Mouse (Mus musculus) CH12.LX (cell line): ENCODE measurements around the gene Mogat1. TPM values are rescaled to one million over a fixed set of nuclear protein-coding genes. Genes with fewer than 3 reads are reported as not detected.

Experiments used
- DNase-seq: peaks from one replicate; pipeline ENCODE4 v3.0.0-alpha.2; 2013; ENCODE audit errors: extremely low read depth
- H3K27ac ChIP-seq: 2 replicates; pipeline ENCODE4 v1.5.1; 2012; ENCODE audit warnings: low read depth, mild to moderate bottlenecking, control low read depth, moderate library complexity; ENCODE audit not compliant: insufficient read depth
- H3K27me3 ChIP-seq: replicated peaks from 2 replicates; pipeline ENCODE3; 2012; ENCODE audit warnings: inconsistent platforms
- H3K36me3 ChIP-seq, 2 experiments: replicated peaks in 1 of 2; 2 replicates each; pipeline versions ENCODE3 to v1.6.1; 2012; ENCODE audit warnings: inconsistent platforms in 1 of 2, low read length in 1 of 2, mild to moderate bottlenecking in 1 of 2, mixed read lengths in 1 of 2, moderate library complexity in 1 of 2; ENCODE audit not compliant: control insufficient read depth in 1 of 2, insufficient read depth in 1 of 2
- H3K4me1 ChIP-seq, 2 experiments: 2 replicates each; pipeline ENCODE4 v1.6.1; 2012; ENCODE audit warnings: inconsistent platforms in 1 of 2, moderate library complexity in 1 of 2; ENCODE audit not compliant: insufficient read depth in 2 of 2, control insufficient read depth in 1 of 2
- H3K4me2 ChIP-seq: 2 replicates; pipeline ENCODE4 v1.6.1; 2012; ENCODE audit warnings: low read depth, mild to moderate bottlenecking, control low read depth; ENCODE audit not compliant: poor library complexity, insufficient read depth, severe bottlenecking
- H3K4me3 ChIP-seq, 3 experiments: fragments of 150-350 bp in 1 of 3; sonication (generic) in 1 of 3; replicated peaks in 1 of 3; 2 replicates each; pipeline versions ENCODE3 to v1.5.1; 2011 to 2012; ENCODE audit warnings: low read depth in 2 of 3, low read length in 2 of 3, mild to moderate bottlenecking in 2 of 3, moderate library complexity in 2 of 3, control low read depth in 1 of 3, improper control_type of control experiment in 1 of 3, inconsistent platforms in 1 of 3, mixed read lengths in 1 of 3; ENCODE audit not compliant: poor library complexity in 1 of 3
- H3K79me2 ChIP-seq: replicated peaks from 2 replicates; pipeline ENCODE4 v1.6.1; 2012; ENCODE audit warnings: mild to moderate bottlenecking, moderate library complexity; ENCODE audit not compliant: control insufficient read depth, poor library complexity, insufficient read depth, severe bottlenecking; ENCODE audit errors: extremely low read depth
- H3K9ac ChIP-seq: 2 replicates; pipeline ENCODE4 v1.6.1; 2012; ENCODE audit warnings: low read depth, mild to moderate bottlenecking, control low read depth, moderate library complexity; ENCODE audit not compliant: insufficient read depth
- H3K9me3 ChIP-seq: replicated peaks from 2 replicates; pipeline ENCODE3; 2012; ENCODE audit warnings: low read length, inconsistent platforms, mixed read lengths
- BHLHE40 ChIP-seq: IDR thresholded peaks from 2 replicates; pipeline ENCODE4 v1.6.1; 2011; ENCODE audit warnings: mild to moderate bottlenecking, low read depth, low read length, improper control_type of control experiment
- CHD1 ChIP-seq: IDR thresholded peaks from 2 replicates; pipeline ENCODE4 v1.6.1; 2012; ENCODE audit warnings: low read depth, low read length, improper control_type of control experiment, inconsistent platforms
- CHD2 ChIP-seq: IDR thresholded peaks from 2 replicates; pipeline ENCODE4 v1.6.1; 2011; ENCODE audit warnings: low read length, improper control_type of control experiment
- CTCF ChIP-seq, 2 experiments: IDR thresholded peaks in 1 of 2; conservative IDR thresholded peaks in 1 of 2; 2 replicates each; pipeline ENCODE4 v1.5.1; 2011 to 2012; ENCODE audit warnings: low read depth in 2 of 2, low read length in 2 of 2, improper control_type of control experiment in 1 of 2, inconsistent platforms in 1 of 2, mild to moderate bottlenecking in 1 of 2, moderate library complexity in 1 of 2
- E2F4 ChIP-seq: IDR thresholded peaks from 2 replicates; pipeline ENCODE4 v1.6.1; 2011; ENCODE audit warnings: low read depth, low read length, improper control_type of control experiment; ENCODE audit not compliant: insufficient replicate concordance
- EP300 ChIP-seq: IDR thresholded peaks from 2 replicates; pipeline ENCODE4 v1.6.1; 2011; ENCODE audit warnings: low read length, improper control_type of control experiment
- ETS1 ChIP-seq: conservative IDR thresholded peaks from 2 replicates; pipeline ENCODE4 v1.6.1; 2012; ENCODE audit warnings: low read depth, mild to moderate bottlenecking, inconsistent platforms, low read length, improper control_type of control experiment, moderate library complexity
- HCFC1 ChIP-seq: IDR thresholded peaks from 2 replicates; pipeline ENCODE4 v1.6.1; 2012; ENCODE audit warnings: low read depth, mild to moderate bottlenecking, inconsistent platforms, low read length, improper control_type of control experiment
- IRF4 ChIP-seq: IDR thresholded peaks from 2 replicates; pipeline ENCODE4 v1.6.1; 2014; ENCODE audit warnings: low read depth, mild to moderate bottlenecking, inconsistent platforms, low read length, improper control_type of control experiment
- JUND ChIP-seq: conservative IDR thresholded peaks from 2 replicates; pipeline ENCODE4 v1.6.1; 2011; ENCODE audit warnings: low read depth, low read length, improper control_type of control experiment
- MAFK ChIP-seq: IDR thresholded peaks from 2 replicates; pipeline ENCODE4 v1.6.1; 2011; ENCODE audit warnings: low read length, improper control_type of control experiment; ENCODE audit not compliant: insufficient replicate concordance
- MAX ChIP-seq: IDR thresholded peaks from 2 replicates; pipeline ENCODE4 v1.6.1; 2011; ENCODE audit warnings: low read length, improper control_type of control experiment
- MAZ ChIP-seq: IDR thresholded peaks from 2 replicates; pipeline ENCODE4 v1.6.1; 2012; ENCODE audit warnings: low read depth, mild to moderate bottlenecking, inconsistent platforms, low read length, improper control_type of control experiment, moderate library complexity
- PAX5 ChIP-seq: IDR thresholded peaks from 2 replicates; pipeline ENCODE4 v1.6.1; 2012; ENCODE audit warnings: low read length, inconsistent platforms, mixed read lengths
- SIN3A ChIP-seq: IDR thresholded peaks from 2 replicates; pipeline ENCODE4 v1.6.1; 2012; ENCODE audit warnings: low read length, improper control_type of control experiment, inconsistent platforms
- SMC3 ChIP-seq: IDR thresholded peaks from 2 replicates; pipeline ENCODE4 v1.6.1; 2011; ENCODE audit warnings: low read depth, low read length, improper control_type of control experiment
- TBP ChIP-seq: conservative IDR thresholded peaks from 2 replicates; pipeline ENCODE4 v1.6.1; 2011; ENCODE audit warnings: low read depth, low read length, improper control_type of control experiment
- TCF12 ChIP-seq: IDR thresholded peaks from 2 replicates; pipeline ENCODE4 v1.6.1; 2014; ENCODE audit warnings: low read depth, mild to moderate bottlenecking, inconsistent platforms, low read length, improper control_type of control experiment
- USF2 ChIP-seq: conservative IDR thresholded peaks from 2 replicates; pipeline ENCODE4 v1.6.1; 2011; ENCODE audit warnings: low read depth, low read length, improper control_type of control experiment
- ZC3H11A ChIP-seq: IDR thresholded peaks from 2 replicates; pipeline ENCODE4 v1.6.1; 2012; ENCODE audit warnings: low read depth, mild to moderate bottlenecking, inconsistent platforms, low read length, improper control_type of control experiment
- dilution Hi-C: fragments of 300-500 bp; cut with MboI; formaldehyde crosslinking; loops from 2 replicates; pipeline ENCODE4 v1.14.3; 2020; ENCODE audit warnings: low sequenced_read_pairs; ENCODE audit not compliant: extremely low pct_unique_long_range_greater_than_20kb, extremely low pct_ligation_motif_present
- in situ Hi-C: fragments of 300-500 bp; cut with MboI; formaldehyde crosslinking; loops from 3 replicates; pipeline ENCODE4 v1.14.3; 2019; ENCODE audit warnings: low sequenced_read_pairs, low pct_ligation_motif_present, low pct_unique_long_range_greater_than_20kb, mixed read lengths
- polyA plus RNA-seq: library from polyadenylated mRNA; unstranded; fragments of >175 nt; gene quantifications from 2 replicates; pipeline ENCODE4 v1.2.1, GENCODE M21; 2012; ENCODE audit warnings: low read depth; ENCODE audit not compliant: insufficient read length
- total RNA-seq, 2 experiments: library from RNA; depleted of rRNA; stranded (reverse); fragments of 300-350 nt in 1 of 2; fragments of >200 nt in 1 of 2; gene quantifications; 2 replicates each; pipeline ENCODE4 v1.2.3; 2012 to 2014

Mogat1 gene
- total and polyA plus RNA-seq, 3 experiments = not detected

- Histone ChIP-seq H3K4me1 (no peaks in the 10 kb centered on the region), H3K9me3 (peaks cover 4% of the 10 kb centered on the region), H3K4me3 (no peak overlapping the region), H3K9ac (no peak overlapping the region), H3K79me2 (no peaks in the 10 kb centered on the region), H3K36me3 (no peaks in the 10 kb centered on the region), H3K27me3 (no peaks in the 10 kb centered on the region), H3K27ac (no peak overlapping the region), H3K4me2 (no peak overlapping the region)
- dilution Hi-C loops = no loop called here
- in situ Hi-C loops = no loop called here
- TF ChIP-seq MAZ (no peak), IRF4 (no peak), MAFK (no peak), ZC3H11A (no peak), CHD1 (no peak), MAX (no peak), PAX5 (no peak), TBP (no peak), BHLHE40 (no peak), CTCF (conservative IDR thresholded peaks at IDR 0.05 in 1 of 2, IDR thresholded peaks at IDR 0.05 in 1 of 2; ENCODE audit: low read depth in 2 of 2, low read length in 2 of 2) (no peak), HCFC1 (no peak), E2F4 (no peak), TCF12 (no peak)
- DNase-seq = no peak
These were observed 43.3 kb downstream of the Mogat1 start for GRCm38 (mm10) chr1:78554012-78554666.

GRCm38 (mm10) chr1:78566963-78567362 is 56.2 kb downstream of the Mogat1 start:
- no peaks in the 10 kb centered on the region for H3K4me1 ChIP-seq
- no peaks in the 10 kb centered on the region for H3K9me3 ChIP-seq
- no peak for DNase-seq
- no peaks in the 10 kb centered on the region for H3K36me3 ChIP-seq
- peaks cover 2% of the 10 kb centered on the region for H3K27me3 ChIP-seq
- H3K79me2 ChIP-seq = no peaks in the 10 kb centered on the region
- in situ Hi-C loops (no loop called here), dilution Hi-C loops (no loop called here)
- no peak overlapping the region for H3K9ac ChIP-seq
- H3K4me2 ChIP-seq = no peak overlapping the region
- H3K27ac ChIP-seq = no peak overlapping the region
- TF ChIP-seq TBP = no peak
- TF ChIP-seq JUND = no peak
- H3K4me3 ChIP-seq = no peak overlapping the region

- Histone ChIP-seq H3K27ac (no peak overlapping the region), H3K4me3 (no peak overlapping the region), H3K79me2 (no peaks in the 10 kb centered on the region), H3K4me2 (no peak overlapping the region), H3K4me1 (no peaks in the 10 kb centered on the region), H3K27me3 (peaks cover 5% of the 10 kb centered on the region), H3K9me3 (no peaks in the 10 kb centered on the region), H3K36me3 (no peaks in the 10 kb centered on the region), H3K9ac (no peak overlapping the region)
- dilution Hi-C loops (no loop called here), in situ Hi-C loops (no loop called here)
- no peak for TF ChIP-seq ETS1
- no peak for TF ChIP-seq JUND
- TF ChIP-seq CHD2 = no peak
- TF ChIP-seq SMC3 = no peak
- TF ChIP-seq PAX5 = no peak
- TF ChIP-seq IRF4 = no peak
- TF ChIP-seq USF2 = no peak
- no peak for TF ChIP-seq MAX
- TF ChIP-seq EP300 = no peak
- TF ChIP-seq MAZ = no peak
- TF ChIP-seq E2F4 = no peak
- TF ChIP-seq SIN3A = no peak
- no peak for DNase-seq
These were observed 56.6 kb downstream of the Mogat1 start for GRCm38 (mm10) chr1:78567421-78567820.
